Mouse (Mus musculus) right cerebral cortex, adult 18-20 months (tissue): ENCODE measurements around the gene Atp5j.
A peak's percentile ranks its signal among the peaks of the same experiment; 100 is the strongest.

ENCODE experiments used
- DNase-seq: peaks from one replicate; pipeline ENCODE4 v3.0.0; 2022; ENCODE audit warnings: mixed read lengths

The Atp5j gene

DNA sequence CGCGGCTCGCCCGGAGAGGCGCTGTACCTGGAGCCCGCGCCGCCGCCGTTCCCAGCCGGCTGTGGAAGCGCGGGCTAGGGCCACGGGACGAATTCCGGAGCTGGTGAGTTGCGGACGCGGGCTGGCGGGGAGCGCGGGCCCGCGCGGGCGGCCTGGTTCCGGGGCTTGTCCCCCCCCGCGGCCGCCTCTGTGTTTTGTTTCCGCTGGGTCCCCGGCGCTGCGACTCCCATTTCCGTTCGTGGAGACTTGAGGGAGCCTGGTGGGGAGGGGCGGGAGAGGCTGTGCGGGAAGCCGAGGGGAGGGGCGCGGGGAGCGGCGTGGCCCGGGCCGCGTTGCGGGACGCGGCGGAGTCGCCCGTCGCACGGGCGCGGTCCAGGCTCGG, at the start of gene Atp5j:
Atp5j (minus strand) TSS at position 185 of the 382 bp plus-strand sequence.
- peak; percentile 90 for DNase-seq

- DNase-seq, result no peak
Observed at GRCm38 (mm10) chr16:84884572-84884971, 49.1 kb upstream of the Atp5j start.

DNA sequence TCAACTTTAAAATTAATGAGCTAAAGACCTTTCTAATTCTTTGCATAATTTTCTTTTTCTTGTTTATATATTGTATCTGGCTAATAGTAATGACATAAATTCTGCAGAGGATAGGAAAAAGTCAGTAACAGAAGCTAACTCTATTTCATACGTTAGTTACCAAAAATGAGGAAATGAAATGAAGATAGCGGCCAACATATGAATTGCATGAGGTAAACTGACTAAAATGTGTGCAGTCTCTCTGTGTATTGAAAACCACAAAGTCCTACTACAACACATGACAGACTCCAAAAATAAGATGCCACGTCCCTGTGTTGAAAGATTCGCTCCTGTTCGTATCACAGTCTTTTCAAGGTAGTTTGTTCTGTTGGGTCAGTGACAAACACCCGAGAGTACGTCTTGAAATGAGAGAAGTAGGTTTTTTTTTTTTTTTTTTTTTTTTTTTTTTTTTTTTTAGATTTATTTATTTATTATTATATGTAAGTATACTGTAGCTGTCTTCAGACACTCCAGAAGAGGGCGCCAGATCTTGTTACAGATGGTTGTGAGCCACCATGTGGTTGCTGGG, 46.4 kb upstream of the Atp5j start:
- DNase-seq, result no peak

DNA sequence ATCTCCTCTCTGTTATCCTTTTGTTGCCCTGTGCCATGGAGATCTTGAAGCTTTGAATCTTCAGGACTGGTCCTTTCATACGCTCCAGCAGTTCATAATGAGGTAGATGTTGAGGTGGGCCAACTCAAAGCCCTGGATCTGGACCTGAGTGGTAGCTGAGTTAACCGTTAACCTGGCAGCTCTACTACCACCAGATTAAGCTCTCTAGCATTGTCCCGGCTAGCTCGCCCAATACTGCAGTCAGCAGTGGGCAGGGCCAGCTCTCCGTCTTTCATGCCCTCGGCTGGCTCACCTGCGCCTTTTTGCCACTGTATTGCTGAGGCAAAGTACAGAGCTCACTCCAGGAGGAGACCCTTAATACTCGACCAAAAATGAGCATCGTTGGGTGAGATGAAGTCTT, 45.7 kb upstream of the Atp5j start:
- no peak for DNase-seq

- peak; percentile 62 for DNase-seq
Observed at GRCm38 (mm10) chr16:84879146-84879545, 43.7 kb upstream of the Atp5j start.

- DNase-seq, result peak; percentile 9
Observed at GRCm38 (mm10) chr16:84876082-84876481, 40.7 kb upstream of the Atp5j start.

DNA sequence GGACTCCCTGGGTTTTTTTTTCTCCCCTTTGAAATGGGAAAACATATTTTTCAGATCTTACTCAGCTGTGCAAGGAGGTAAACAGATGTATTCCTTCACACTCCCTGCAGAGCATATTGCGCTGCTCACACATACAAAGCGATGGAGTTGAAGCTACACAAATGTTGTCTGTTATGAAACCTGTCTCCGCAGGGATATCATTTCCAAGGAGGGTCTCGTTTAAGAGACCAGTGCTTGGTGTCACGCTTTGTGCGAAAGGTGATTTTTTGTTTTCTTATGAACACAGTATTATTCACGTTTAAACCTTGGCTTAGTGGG, 40.3 kb upstream of the Atp5j start:
- DNase-seq, result peak; percentile 54

DNA sequence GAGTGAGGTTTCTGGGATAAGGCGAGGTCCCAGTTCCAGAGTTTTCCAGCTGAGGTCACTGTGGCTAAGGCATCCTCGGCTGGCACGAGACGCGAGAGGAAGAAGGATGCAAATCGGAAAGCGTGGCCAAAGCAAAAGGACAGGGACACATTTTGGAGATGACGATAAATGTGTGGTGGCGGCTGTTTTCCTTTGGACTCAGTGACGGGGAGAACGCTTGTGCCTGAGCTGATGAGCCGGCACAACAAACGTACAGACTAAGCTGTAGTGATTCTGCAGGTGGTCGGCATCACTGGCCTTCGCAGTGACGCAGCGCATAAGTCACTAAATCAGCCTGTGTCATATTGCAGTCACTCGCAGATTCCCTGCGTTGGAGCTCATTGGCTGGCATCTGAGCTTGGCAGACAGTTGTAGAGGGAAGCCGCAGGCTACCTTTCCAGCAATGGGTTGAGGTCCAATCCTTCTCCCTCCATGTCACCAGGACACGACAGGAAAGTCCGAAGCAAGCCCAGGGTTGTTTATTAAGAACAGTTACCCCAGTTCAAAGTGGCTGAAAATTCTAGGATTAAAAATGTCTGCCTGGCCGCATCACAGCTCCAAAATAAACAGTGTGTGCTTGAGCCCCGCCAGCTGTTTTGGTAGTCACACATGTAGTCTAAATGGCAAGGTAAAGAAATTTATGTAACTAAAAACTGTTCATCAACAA, 39.7 kb upstream of the Atp5j start:
- DNase-seq, result peak; percentile 62

DNA sequence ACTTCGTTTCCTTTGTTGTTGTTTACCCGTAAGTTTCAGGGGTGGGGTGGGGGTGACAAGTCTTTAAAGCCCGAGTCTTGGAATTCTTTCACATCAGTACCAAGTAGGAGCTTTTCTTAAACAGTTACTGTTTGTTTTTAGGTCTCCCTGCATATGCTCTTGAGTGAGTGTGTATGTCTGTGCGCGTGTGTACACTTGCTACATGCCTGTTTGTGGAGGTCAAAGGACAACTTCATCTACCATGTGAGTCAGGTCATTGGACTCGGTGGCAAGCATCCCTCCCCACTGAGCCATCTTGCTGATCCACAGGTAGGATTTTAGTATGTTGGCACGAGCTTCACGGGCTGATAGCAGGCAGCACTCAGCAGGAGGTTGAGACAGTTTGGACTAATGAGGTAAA, 38.4 kb upstream of the Atp5j start:
- DNase-seq, result no peak

DNA sequence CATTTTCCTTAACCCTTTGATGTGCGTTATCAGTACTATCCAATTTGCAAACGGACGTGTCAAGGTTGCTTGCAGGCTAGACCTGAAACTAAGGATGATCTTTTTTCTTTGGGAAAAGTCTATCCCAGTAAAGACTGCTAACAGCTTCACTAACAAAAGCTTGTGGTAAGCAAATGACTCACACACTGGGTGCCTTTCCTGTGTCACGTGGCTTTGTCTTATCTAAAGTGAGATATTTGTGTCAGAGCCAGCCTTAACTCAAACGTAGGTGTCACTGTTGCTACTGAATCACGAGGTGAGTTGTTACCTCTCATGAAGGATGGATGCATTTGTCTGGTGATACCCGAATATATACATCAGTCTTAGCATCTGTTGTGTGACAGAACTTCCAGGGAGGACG, 29.2 kb upstream of the Atp5j start:
- DNase-seq, result no peak

DNA sequence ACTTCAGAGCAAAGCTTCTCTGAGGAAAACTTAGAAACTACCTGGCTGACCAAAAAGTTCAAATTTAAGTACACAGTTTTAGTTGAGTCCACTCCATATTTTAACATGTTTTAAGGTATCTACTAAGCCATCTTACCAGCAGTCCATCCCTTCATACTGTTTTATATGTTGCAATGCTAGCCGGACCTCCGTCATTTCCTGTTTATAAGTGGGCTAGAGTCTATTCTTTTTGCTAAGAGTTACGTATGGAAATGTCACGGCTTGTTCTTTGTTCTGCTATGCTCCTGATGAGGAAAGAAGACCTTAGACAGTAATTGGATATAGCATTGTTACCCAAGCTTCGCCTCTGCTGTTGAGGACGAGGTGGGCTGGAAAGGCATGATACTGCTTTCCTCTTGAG, 18.1 kb upstream of the Atp5j start:
- DNase-seq, result no peak

GRCm38 (mm10) chr16:84838576-84838975, 3.2 kb upstream of the Atp5j start:
- no peak for DNase-seq

DNA sequence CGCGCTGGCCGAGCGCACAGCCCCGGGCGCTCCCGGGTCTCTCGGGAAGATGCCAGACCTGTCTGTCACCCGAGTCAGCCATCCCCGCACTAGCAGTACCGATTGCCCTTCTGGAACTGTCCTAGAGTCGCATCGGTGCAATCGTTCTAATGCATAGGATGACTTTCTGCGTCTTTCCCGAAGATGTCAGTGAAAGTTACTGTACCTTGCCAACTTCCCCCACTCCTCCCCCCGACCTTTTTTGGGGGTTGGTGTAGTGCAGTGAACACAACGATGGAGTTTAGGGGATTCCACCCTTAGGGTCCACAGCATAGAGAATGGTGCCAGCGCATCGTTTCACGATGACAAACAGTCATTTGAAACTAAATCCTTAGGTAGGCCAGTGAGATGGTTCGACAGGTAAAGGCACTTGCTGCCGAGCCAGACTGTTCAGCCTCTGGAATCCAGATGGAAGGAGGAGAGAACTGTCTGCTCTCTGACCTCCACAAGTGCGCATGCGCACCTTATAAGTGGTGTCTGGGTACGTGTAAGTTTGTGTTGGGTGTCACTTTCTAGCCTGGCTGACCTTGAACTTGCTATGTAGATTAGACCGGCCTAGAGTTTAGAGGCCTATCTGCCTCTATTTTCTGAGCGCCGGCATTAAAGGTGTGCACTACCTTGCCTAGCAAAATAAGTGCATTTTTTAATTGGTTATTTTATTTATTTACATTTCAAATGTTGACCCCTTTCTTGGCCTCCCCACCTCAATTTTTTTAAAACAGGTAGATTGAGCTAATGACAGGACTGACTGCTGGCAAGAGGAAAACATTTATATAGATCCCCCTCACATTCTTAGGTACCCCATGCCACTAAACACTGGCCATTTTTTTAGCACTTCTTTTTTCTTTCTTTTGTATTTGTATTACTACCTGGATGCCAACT, 658 bp upstream of the Atp5j start:
- DNase-seq, result peak; percentile 20

DNA sequence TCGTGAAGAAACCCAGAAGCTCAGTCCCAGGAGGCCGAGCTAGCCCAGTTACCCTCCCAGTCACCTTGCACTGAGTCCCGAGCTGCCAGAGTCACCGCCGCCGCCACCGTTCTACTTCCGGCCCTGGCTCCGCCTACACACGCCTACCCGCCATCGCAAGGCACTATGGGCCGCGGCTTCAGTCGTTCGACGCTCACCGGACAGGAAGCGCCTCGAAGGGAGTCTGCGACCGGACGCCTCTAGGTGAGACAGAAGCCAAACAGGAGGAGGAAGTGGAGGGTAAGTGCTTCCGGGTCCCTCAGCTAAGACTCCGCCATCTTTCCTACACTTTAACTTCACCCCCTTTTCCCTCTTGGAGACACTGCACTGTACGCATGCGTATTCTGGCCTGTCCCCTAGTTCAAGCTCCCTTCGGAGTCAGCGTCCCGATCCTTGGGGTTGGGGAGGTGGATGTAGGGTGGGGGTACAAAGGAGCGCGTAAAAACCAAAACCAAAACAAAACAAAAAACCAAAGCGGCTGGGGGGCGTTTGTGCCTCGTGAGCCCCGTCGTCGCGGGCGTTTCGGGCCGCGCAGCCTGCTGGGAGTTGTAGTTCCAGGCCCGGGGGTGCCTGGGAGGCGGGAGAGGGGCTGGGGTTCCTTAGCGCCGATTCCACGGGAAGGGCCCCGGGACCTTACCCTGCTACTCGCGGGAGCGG, 532 bp downstream of the Atp5j start, which contains the start of gene Gabpa:
Gabpa (plus strand) TSS at position 181 of the 696 bp plus-strand sequence.
- DNase-seq, result peak; percentile 95

- DNase-seq, result no peak
Observed at GRCm38 (mm10) chr16:84834344-84834743, 1.1 kb downstream of the Atp5j start.

GRCm38 (mm10) chr16:84832736-84833135, 2.7 kb downstream of the Atp5j start:
- DNase-seq, result no peak

- no peak for DNase-seq
Observed at GRCm38 (mm10) chr16:84831696-84832095, 3.7 kb downstream of the Atp5j start.

GRCm38 (mm10) chr16:84825009-84825408, 10.4 kb downstream of the Atp5j start:
- DNase-seq, result no peak

DNA sequence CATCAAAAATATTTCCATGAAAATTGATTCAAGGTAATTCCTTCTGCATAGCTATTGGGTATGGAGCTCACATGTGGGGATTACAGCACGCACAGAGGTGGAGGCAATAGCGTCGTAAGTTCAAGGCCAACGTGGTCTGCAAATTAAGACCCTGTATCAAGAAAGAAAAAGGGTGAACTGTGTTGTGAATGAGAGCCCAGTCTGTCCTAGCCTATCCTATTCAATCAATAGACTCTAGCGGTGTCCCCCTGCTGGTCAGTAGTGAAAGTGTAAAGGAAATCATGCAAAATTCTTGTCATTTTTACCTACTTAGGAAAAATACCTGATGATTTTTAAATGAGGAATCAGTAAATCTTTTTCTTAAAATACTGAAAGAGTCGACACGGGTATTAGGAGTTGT, 18.0 kb downstream of the Atp5j start:
- DNase-seq, result no peak

- DNase-seq, result no peak
Observed at GRCm38 (mm10) chr16:84814511-84814910, 20.9 kb downstream of the Atp5j start.

DNA sequence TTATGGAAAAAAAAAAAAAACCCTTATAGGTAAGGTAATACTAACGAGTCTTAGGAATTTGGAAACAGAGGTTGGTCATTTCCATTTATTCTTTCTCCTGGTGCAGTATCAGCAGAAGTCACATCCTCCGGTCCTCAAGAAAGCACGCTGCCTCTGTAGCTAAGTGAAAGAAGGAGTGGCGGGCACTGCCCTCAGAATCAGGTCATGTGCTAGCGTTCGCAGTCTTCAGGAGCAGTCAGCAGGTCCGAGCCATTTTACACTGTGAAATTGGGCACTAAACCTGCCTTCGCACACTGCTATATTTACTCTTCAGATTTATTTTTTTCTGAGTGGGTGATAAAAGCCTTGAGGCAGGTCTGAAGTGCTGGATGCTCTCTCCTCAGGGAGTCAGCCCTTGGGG, 21.6 kb downstream of the Atp5j start:
- no peak for DNase-seq

DNA sequence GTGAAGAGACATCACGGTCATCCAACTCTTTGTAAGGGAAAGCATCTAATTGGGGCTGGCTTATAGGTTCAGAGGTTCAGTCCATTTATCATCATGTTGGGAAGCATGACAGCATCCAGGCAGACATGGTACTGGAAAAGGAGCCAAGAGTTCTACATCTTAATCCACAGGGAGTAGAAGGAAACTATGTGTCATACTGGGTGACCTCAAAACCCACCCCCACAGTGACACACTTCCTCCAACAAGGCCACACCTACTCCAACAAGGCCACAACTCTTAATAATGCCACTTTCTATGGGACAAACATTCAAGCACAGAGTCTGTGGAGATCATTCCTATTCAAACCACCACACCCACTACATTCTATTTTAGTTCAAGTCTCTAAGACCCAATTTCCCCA, 25.2 kb downstream of the Atp5j start:
- DNase-seq, result no peak

DNA sequence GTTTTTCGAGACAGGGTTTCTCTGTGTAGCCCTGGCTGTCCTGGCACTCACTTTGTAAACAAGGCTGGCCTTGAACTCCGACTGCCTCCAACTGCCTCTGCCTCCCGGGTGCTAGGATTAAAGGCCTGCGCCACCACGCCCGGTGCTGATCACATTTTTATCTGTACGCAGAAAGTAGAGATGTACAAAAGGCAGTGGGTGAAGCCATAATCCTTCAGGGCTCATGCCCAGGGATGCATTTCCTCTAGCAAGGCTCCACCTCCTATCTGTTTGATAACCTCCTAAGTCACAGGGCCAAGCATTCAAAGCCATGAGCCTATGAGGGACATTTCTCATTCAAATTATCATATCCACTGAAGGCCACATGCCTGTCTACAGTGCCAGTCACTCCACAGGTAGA, 27.6 kb downstream of the Atp5j start:
- DNase-seq, result no peak
